Mouse (Mus musculus): ENCODE measurements around the gene Slc22a8. TPM values are rescaled to one million over a fixed set of nuclear protein-coding genes. Genes with fewer than 3 reads are reported as not detected.

The Slc22a8 gene
- polyA plus RNA-seq, 2 experiments, result 0.03 TPM; not detected in 1

DNA sequence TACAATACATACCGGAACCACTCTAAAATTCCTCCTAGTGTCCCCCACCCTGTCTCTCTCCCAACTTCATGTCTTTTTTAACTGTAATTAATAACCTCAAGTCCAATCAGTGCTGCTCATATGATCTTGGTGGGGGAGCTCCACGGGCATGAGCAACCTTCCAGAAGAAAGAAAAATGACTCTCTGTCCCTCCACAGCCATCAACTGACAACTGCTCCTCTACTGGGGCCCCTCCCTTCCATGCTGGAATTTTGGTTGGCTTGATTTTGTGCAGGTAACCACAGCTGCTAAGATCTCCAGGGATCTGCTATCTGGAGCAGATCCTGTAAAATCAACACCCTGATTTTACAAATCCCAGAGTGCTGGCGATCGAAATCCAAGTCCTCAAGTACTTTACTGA lies 13.6 kb upstream of the Slc22a8 start:
- DNase-seq (ENCODE audit: low spot score) (no peak), ATAC-seq (ENCODE audit: low FRiP score, low read depth) (no peak)
- H3K9ac ChIP-seq (ENCODE audit: low read depth, low read length, severe bottlenecking), result no peak overlapping the region
- WGBS, result 78% methylated on average over 4 of the region's 4 CpGs
- no peak overlapping the region for H3K27ac ChIP-seq (replicated peaks; ENCODE audit: low read depth, low read length)
- no peaks in the 10 kb centered on the region for H3K9me3 ChIP-seq (ENCODE audit: control insufficient read depth, low read length)
- no peaks in the 10 kb centered on the region for H3K27me3 ChIP-seq (ENCODE audit: control insufficient read depth, insufficient read depth, low read length)
- no peak overlapping the region for H3K4me3 ChIP-seq (replicated peaks; ENCODE audit: low read length)
- no peak for TF ChIP-seq POLR2A (IDR thresholded peaks at IDR 0.05; ENCODE audit: borderline replicate concordance, extremely low read depth, insufficient read depth, insufficient read length)
- no peaks in the 10 kb centered on the region for H3K36me3 ChIP-seq (ENCODE audit: control insufficient read depth, insufficient read depth, low read length)
- H3K4me1 ChIP-seq (ENCODE audit: control insufficient read depth, insufficient read depth, low read length), result peaks cover 3% of the 10 kb centered on the region
- no peak overlapping the region for H3K4me2 ChIP-seq (replicated peaks; ENCODE audit: low read depth, low read length, severe bottlenecking)

DNA sequence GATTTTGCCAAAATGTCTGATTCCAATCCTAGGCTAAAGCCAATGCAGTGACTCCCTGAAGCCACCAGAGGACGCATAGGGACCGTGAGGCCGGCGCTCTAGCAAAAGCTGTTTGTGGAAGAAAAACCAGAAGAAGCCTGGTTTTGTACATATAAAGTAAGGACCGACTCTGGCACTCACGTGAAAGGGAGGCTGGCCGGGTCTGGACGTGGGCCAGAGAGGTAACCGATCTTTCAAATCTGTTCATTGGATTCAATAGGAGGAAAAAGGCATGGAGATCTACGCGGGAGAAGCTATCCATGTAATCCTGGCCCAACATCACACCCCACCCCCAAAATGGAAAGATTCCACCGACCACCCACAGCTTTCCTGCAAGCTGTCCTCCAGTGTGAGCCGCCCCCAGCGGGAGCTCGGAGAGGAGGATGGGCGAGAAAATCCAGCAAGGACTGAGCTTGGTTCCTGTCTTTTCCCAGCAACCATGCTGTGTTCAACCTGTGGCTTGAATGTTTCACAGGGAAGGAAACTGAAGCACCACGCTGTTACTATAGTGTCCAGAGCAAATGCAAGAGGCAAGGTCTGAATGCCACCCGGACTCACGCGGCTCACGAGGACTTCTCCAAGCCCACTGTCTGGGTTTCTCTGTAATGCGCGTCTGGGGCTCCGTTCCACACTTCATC lies 12.6 kb upstream of the Slc22a8 start:
- WGBS, result 6% methylated on average over 24 of the region's 24 CpGs
- no peaks in the 10 kb centered on the region for H3K9me3 ChIP-seq (ENCODE audit: control insufficient read depth, low read length)
- peak; percentile 81 for ATAC-seq (ENCODE audit: low FRiP score, low read depth)
- no peaks in the 10 kb centered on the region for H3K27me3 ChIP-seq (ENCODE audit: control insufficient read depth, insufficient read depth, low read length)
- peak overlapping the region; percentile 76 for H3K4me2 ChIP-seq (replicated peaks; ENCODE audit: low read depth, low read length, severe bottlenecking)
- peak overlapping the region; percentile 51 for H3K9ac ChIP-seq (ENCODE audit: low read depth, low read length, severe bottlenecking)
- peaks cover 3% of the 10 kb centered on the region for H3K4me1 ChIP-seq (ENCODE audit: control insufficient read depth, insufficient read depth, low read length)
- TF ChIP-seq POLR2A (IDR thresholded peaks at IDR 0.05; ENCODE audit: borderline replicate concordance, extremely low read depth, insufficient read depth, insufficient read length), result peak; percentile 30; the same call in 1 of the 2 replicates
- DNase-seq (ENCODE audit: low spot score), result peak; percentile 69
- no peaks in the 10 kb centered on the region for H3K36me3 ChIP-seq (ENCODE audit: control insufficient read depth, insufficient read depth, low read length)
- peak overlapping the region; percentile 34 for H3K4me3 ChIP-seq (replicated peaks; ENCODE audit: low read length)
- peak overlapping the region; percentile 13; the same call in 1 of the 2 replicates for H3K27ac ChIP-seq (replicated peaks; ENCODE audit: low read depth, low read length)

DNA sequence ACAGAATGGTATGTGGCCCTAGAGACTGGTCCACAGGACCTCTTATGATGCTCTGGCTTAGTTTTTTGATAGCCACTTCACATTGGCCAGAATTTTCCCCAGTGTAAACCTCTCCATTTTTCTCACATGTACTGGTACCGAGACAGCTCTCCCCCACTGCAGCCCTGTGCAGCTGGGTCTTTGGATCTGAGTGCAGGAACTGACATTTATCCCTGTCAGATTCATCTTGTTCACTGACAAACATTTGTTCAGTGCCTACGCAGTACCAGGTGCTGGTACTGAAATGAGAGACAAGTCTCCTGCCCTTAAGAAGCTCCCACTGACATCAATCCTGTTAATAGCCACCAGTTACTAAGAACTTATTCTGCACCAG lies 12.1 kb upstream of the Slc22a8 start:
- WGBS, result 46% methylated on average over 2 of the region's 2 CpGs
- H3K27ac ChIP-seq (replicated peaks; ENCODE audit: low read depth, low read length), result no peak overlapping the region
- peak overlapping the region; percentile 76 for H3K4me2 ChIP-seq (replicated peaks; ENCODE audit: low read depth, low read length, severe bottlenecking)
- no peak for TF ChIP-seq POLR2A (IDR thresholded peaks at IDR 0.05; ENCODE audit: borderline replicate concordance, extremely low read depth, insufficient read depth, insufficient read length)
- H3K9me3 ChIP-seq (ENCODE audit: control insufficient read depth, low read length), result no peaks in the 10 kb centered on the region
- ATAC-seq (ENCODE audit: low FRiP score, low read depth) (no peak), DNase-seq (ENCODE audit: low spot score) (no peak)
- H3K27me3 ChIP-seq (ENCODE audit: control insufficient read depth, insufficient read depth, low read length), result no peaks in the 10 kb centered on the region
- peaks cover 3% of the 10 kb centered on the region for H3K4me1 ChIP-seq (ENCODE audit: control insufficient read depth, insufficient read depth, low read length)
- H3K9ac ChIP-seq (ENCODE audit: low read depth, low read length, severe bottlenecking), result no peak overlapping the region
- H3K4me3 ChIP-seq (replicated peaks; ENCODE audit: low read length), result peak overlapping the region; percentile 34
- H3K36me3 ChIP-seq (ENCODE audit: control insufficient read depth, insufficient read depth, low read length), result no peaks in the 10 kb centered on the region

DNA sequence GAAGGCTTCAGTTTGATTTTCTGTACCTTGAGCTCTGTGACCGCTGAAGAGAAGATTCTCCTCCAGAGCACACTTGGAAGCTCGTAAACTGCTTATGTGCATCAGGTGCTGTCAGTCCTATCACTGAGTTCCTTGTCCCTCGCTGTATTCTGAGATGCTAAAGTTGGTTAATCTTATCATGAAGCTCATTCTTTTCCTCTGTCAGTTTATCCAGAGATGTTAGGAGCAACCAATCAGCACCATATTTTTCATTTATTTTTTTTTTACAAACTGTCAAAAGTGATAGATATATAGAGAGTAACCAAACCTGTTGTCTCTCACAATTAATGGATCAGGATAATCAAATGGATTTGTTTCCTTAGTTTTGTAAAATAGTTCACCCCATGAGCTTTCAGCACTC lies 5.8 kb upstream of the Slc22a8 start:
- H3K4me2 ChIP-seq (replicated peaks; ENCODE audit: low read depth, low read length, severe bottlenecking), result no peak overlapping the region
- no peak overlapping the region for H3K27ac ChIP-seq (replicated peaks; ENCODE audit: low read depth, low read length)
- no peaks in the 10 kb centered on the region for H3K27me3 ChIP-seq (ENCODE audit: control insufficient read depth, insufficient read depth, low read length)
- no peaks in the 10 kb centered on the region for H3K4me1 ChIP-seq (ENCODE audit: control insufficient read depth, insufficient read depth, low read length)
- WGBS, result 87% methylated on average over 3 of the region's 3 CpGs
- no peak overlapping the region for H3K4me3 ChIP-seq (replicated peaks; ENCODE audit: low read length)
- TF ChIP-seq POLR2A (IDR thresholded peaks at IDR 0.05; ENCODE audit: borderline replicate concordance, extremely low read depth, insufficient read depth, insufficient read length), result no peak
- no peaks in the 10 kb centered on the region for H3K9me3 ChIP-seq (ENCODE audit: control insufficient read depth, low read length)
- ATAC-seq (ENCODE audit: low FRiP score, low read depth), result no peak
- no peak overlapping the region for H3K9ac ChIP-seq (ENCODE audit: low read depth, low read length, severe bottlenecking)
- H3K36me3 ChIP-seq (ENCODE audit: control insufficient read depth, insufficient read depth, low read length), result no peaks in the 10 kb centered on the region
- DNase-seq (ENCODE audit: low spot score), result no peak

DNA sequence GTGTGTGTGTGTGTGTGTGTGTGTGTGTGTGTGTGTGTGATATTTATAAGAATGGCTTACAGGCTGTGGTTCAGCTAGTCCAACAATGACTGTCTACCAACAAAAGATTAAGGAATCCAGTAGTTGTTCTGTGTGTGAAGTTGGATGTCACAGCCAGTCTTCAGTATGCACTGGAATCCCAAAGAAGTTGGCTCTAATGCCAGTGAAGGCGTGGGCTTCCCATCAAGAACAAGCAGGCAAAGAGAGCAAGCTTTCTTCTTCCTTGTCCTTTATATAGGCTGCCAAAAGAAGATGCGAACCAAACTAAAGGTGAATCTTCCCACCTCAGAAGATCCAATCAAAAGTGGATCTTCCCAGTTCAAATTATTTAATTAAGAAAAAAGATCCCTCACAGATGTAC lies 5.2 kb upstream of the Slc22a8 start:
- Histone ChIP-seq H3K36me3 (ENCODE audit: control insufficient read depth, insufficient read depth, low read length) (no peaks in the 10 kb centered on the region), H3K9me3 (ENCODE audit: control insufficient read depth, low read length) (no peaks in the 10 kb centered on the region), H3K4me2 (replicated peaks; ENCODE audit: low read depth, low read length, severe bottlenecking) (no peak overlapping the region), H3K27me3 (ENCODE audit: control insufficient read depth, insufficient read depth, low read length) (no peaks in the 10 kb centered on the region), H3K9ac (ENCODE audit: low read depth, low read length, severe bottlenecking) (no peak overlapping the region), H3K4me3 (replicated peaks; ENCODE audit: low read length) (no peak overlapping the region), H3K4me1 (ENCODE audit: control insufficient read depth, insufficient read depth, low read length) (no peaks in the 10 kb centered on the region), H3K27ac (replicated peaks; ENCODE audit: low read depth, low read length) (no peak overlapping the region)
- no peak for TF ChIP-seq POLR2A (IDR thresholded peaks at IDR 0.05; ENCODE audit: borderline replicate concordance, extremely low read depth, insufficient read depth, insufficient read length)
- DNase-seq (ENCODE audit: low spot score) (no peak), ATAC-seq (ENCODE audit: low FRiP score, low read depth) (no peak)
- 70% methylated on average over 2 of the region's 2 CpGs for WGBS

Data from limb, embryonic 14.5 days (tissue).